Mouse (Mus musculus): ENCODE results near the gene Otulinl.

Gene Otulinl

DNA sequence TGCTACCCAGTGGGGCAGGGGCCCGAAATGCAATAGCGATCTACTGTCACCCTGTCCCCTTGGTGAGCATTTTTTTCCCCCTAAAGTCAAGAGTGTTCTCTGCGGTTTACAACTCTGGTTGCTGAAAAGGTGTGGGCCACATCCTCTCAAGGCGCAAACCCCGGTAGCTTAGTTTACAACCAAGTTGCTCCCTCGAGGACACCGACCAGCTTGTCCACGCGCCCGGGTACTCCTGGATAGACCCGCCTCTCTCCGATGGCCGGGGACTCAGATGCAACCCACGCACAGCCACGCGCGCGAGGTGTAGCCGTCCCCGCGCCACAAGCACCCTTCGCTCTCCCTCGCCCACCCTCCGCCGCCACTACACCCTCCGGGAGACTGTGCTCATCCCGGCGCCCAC is 382 bp downstream of the Otulinl start:
- in situ Hi-C loops (cut with MseI, MboI): no loop called here

GRCm38 (mm10) chr15:27678511-27678910 is 2.9 kb downstream of the Otulinl start:
- in situ Hi-C loops (cut with MseI, MboI): no loop called here

DNA sequence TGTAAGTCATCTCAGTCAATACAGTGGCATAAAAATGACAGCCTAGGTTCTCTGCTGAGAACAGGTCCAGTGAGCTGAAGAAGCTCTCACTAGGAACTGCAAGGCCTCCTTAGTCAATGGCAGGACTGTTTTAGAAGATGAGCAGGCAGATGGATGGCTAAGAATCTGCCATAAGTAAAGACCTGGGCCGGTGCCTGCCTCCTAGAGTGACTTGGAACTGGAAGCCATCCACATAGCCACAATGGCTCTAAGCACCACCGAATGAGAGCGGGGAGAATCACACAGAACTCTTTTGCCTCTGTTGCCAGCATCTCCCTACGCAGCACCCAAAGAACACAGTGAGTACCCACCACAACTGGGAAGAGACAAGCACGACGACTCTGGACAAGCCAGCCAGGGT is 3.6 kb downstream of the Otulinl start:
- in situ Hi-C loops (cut with MseI, MboI): no loop called here

GRCm38 (mm10) chr15:27676211-27676610 is 5.2 kb downstream of the Otulinl start:
- in situ Hi-C loops (cut with MseI, MboI): no loop called here

DNA sequence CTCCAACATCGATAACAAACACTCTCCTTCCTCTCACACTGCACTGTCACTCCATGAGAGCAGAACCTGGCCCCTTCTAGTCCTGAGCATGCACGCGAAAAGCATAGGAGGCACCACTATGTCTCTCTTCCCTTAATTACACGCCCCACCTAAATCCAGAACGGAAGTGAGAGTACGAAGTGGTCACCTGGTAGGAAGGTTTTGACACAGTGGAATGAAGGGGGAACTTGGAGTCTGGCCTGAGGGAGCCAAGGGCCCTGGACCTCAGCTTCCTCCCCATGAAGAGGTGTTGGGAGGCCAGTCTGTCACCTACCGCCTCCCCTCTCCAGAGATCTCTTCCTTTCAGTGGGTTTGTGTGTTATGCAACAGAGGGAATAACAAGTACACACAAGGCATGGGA is 6.3 kb downstream of the Otulinl start:
- in situ Hi-C loops (cut with MseI, MboI): no loop called here

GRCm38 (mm10) chr15:27674041-27674440 is 7.3 kb downstream of the Otulinl start:
- in situ Hi-C loops (cut with MseI, MboI): no loop called here

GRCm38 (mm10) chr15:27673151-27673550 is 8.2 kb downstream of the Otulinl start:
- in situ Hi-C loops (cut with MseI, MboI): no loop called here

DNA sequence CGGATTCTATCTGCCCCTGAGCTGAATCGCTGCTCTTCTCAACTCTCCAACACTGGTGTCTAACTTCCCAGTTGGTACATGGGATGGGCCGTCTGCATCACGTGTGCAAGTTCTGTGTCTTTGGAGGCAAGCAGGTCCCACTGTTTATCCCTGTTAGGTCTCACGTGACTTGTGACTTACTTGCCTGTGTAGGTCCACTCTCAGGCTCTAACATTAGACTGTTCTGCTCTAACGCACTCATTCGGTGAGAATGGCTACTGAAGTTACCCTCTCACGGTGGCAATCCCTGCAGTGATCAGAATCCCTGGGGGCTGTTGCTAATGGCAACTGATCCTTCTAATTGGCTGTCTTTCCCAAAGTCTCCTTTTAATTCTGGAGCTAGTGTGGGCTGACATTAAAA is 9.1 kb downstream of the Otulinl start:
- in situ Hi-C loops (cut with MseI, MboI): no loop called here

GRCm38 (mm10) chr15:27671612-27672245 is 9.7 kb downstream of the Otulinl start:
- in situ Hi-C loops (cut with MseI, MboI): no loop called here

- in situ Hi-C loops (cut with MseI, MboI): no loop called here
Measured at GRCm38 (mm10) chr15:27670708-27671107, 10.7 kb downstream of the Otulinl start.

DNA sequence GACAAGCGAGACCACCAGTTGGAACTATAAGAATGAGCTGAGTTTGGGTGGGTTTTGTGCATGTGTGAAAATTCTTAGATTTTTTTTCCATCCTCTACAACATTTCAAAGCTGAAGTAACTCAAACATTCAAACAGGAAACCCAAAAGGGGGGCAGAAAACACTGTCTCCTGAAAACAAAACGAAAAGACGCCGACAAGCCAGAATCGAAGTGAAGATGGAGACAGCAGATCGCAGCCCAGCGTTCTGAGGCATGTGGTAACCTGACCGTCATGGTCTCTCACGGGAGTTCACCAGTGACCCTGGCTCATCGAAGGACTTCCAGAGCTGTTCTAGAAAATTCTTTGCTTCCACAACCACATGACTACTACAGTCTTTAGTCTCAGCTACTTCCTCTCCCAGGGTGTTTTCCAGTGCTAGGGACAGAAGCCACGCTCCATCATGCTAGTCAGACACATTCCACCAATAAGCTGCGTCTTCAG is 11.4 kb downstream of the Otulinl start:
- in situ Hi-C loops (cut with MseI, MboI): loop anchor here in 1 of 2 experiments (10.0 kb wide), 1 partner anchor 45 kb away; no protein-coding TSS in a partner anchor

- in situ Hi-C loops (cut with MseI, MboI): loop anchor here in 1 of 2 experiments (10.0 kb wide), 1 partner anchor 46 kb away; no protein-coding TSS in a partner anchor
Measured at GRCm38 (mm10) chr15:27669276-27669675, 12.1 kb downstream of the Otulinl start.

GRCm38 (mm10) chr15:27668557-27668956 is 12.8 kb downstream of the Otulinl start:
- in situ Hi-C loops (cut with MseI, MboI): loop anchor here in 1 of 2 experiments (10.0 kb wide), 1 partner anchor 46 kb away; no protein-coding TSS in a partner anchor

GRCm38 (mm10) chr15:27668001-27668461 is 13.3 kb downstream of the Otulinl start:
- in situ Hi-C loops (cut with MseI, MboI): loop anchor here in 1 of 2 experiments (10.0 kb wide), 1 partner anchor 47 kb away; no protein-coding TSS in a partner anchor

DNA sequence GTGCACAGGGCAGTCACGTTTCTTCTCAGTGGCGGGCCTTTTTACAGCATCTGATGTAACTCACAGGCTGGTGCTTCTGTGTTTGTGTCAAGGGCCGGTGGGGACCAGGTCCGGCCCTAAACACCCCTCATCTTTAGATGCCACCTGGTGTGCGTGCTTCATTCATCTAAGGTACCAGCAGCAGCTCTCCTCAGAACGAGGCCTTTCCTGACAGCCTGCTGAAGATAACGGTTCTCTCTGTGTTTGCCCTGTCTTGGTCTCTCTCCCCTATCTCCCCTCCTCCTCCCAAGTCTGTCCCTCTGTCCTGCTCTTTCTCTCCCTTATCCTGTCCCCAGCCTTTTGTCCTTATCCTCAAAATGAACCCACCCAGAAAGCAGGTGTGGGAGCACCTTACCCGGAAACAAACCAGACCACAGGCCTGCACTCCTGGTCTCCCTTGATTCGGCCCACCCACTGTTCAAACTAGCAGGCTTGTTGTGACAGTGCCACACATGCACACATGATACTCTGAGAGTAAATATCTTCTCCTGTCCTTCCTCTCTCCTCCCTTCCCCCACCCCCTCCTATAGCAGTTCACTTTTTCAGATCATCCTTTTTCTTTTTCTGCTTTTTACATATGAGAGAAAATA is 14.4 kb downstream of the Otulinl start:
- in situ Hi-C loops (cut with MseI, MboI): loop anchor here in 1 of 2 experiments (10.0 kb wide), 1 partner anchor 48 kb away; no protein-coding TSS in a partner anchor

DNA sequence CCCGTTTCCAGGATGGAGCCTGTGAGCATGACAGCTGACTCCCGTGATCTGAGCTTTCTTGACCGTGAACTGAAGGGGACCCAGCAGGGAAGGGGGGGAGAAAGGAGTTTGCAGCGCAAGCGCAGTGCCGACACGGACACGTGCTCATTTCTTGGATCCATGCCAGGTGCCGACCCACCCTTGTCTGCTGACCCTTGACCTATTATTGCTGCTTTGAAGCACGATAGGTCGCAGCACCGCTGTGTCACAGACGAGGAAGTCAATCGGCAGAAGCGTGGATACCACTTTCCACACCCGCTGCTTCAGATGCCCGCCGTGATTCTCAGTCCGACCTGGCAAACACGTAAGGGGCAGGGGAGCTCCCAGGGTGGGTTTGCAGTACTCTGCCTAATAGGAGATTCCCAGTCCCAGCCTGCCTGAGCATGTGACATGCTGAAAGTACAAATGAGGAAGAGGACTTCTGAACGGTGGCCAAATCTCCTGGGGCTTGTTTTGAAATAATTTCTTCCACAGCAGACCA is 15.9 kb downstream of the Otulinl start:
- in situ Hi-C loops (cut with MseI, MboI): loop anchor here in 1 of 2 experiments (10.0 kb wide), 1 partner anchor 49 kb away; no protein-coding TSS in a partner anchor

DNA sequence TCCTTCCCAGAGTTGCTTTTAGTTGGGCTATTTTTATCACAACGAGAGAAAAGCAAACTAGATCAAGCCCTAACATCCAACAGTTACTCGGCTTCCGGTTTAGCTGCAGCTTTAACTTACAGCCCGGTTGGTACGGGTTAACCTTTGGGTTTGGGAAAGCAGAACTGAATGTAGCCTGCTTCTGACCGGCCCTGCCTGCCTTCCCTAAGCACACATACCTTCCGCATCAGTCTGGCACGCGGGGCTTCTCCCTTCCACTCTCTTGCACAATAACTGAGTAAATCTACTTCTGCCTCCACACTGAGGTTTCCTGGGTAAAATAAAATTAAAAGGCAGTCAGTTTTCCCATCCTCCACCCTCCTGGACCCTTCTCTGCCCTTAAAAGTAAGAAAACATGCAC is 17.3 kb downstream of the Otulinl start:
- in situ Hi-C loops (cut with MseI, MboI): loop anchor here in 1 of 2 experiments (10.0 kb wide), 1 partner anchor 51 kb away; no protein-coding TSS in a partner anchor

GRCm38 (mm10) chr15:27662699-27663098 is 18.7 kb downstream of the Otulinl start:
- in situ Hi-C loops (cut with MseI, MboI): loop anchor here in 1 of 2 experiments (10.0 kb wide), 1 partner anchor 52 kb away; no protein-coding TSS in a partner anchor

DNA sequence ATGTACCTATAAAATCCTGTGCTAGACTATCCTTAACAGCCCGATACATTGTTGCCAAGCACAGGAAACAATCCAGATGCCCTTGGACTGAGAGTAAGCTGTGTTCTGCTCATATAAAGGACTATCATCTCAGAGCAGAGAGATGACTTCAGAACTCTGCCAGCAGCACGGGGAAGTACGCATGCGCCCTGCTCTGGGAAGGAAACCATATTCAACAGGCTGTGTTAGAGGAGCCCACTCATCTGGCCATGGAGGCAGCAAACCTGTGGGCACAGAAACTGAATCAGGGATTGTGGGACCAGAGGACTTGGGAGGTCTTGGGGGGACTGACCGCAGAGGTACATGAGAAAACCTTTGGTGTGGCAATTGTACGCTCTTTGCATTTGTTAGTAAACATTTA is 19.7 kb downstream of the Otulinl start:
- in situ Hi-C loops (cut with MseI, MboI): loop anchor here in 1 of 2 experiments (10.0 kb wide), 1 partner anchor 53 kb away; no protein-coding TSS in a partner anchor

DNA sequence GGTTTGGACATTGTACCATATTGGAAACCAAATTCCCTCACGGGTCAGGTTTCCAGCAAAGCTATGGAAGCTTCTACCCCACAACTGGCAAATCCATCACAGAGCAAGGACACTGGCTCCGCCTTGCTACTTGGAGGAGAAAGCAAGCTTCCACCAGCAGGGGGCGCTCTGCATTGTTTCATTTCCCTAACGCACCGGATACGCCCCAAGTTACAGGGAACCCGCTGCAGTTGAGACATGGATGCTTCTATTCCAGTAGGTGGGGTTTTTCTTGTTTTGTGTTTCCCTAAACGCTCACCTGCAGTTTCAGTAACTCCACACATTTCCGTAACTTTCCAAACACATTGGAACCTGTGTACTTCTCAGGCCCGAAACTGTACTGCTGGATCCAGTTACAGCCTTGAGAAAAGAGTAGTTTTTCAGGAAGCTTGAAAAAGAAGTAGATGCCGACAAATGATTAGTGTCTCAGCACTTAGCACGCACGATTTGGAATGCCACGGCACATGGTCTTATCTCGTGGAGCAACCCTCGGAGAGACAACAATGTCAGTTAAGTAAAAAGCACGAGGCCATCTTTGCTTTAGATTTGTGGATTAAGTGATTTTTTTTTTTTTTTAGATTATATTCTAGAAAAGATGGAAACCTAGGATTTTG is 21.7 kb downstream of the Otulinl start:
- in situ Hi-C loops (cut with MseI, MboI): loop anchor here in 1 of 2 experiments (10.0 kb wide), 1 partner anchor 55 kb away; no protein-coding TSS in a partner anchor

GRCm38 (mm10) chr15:27659143-27659542 is 22.2 kb downstream of the Otulinl start:
- in situ Hi-C loops (cut with MseI, MboI): no loop called here

GRCm38 (mm10) chr15:27658356-27658755 is 23.0 kb downstream of the Otulinl start:
- in situ Hi-C loops (cut with MseI, MboI): no loop called here
